Mouse (Mus musculus) stomach, embryonic 16.5 days (tissue): Measurements from ENCODE around the gene Gm20716. TPM values are rescaled to one million over a fixed set of nuclear protein-coding genes. Genes with fewer than 3 reads are reported as not detected.
A peak's percentile ranks its signal among the peaks of the same experiment; 100 is the strongest.

Experiments used
- ATAC-seq: fragments of 200-750 bp; cut with Nextera tagmentation; 2 replicates; pipeline ENCODE4 v1.8.0; 2017; ENCODE audit warnings: moderate number of reproducible peaks, moderate TSS enrichment; ENCODE audit not compliant: insufficient read depth, low FRiP score
- H3K27ac ChIP-seq: fragments of 300-500 bp; sonication (generic); 2 replicates; pipeline ENCODE4 v1.5.1; 2014; ENCODE audit warnings: low read length
- H3K27me3 ChIP-seq: fragments of 300-500 bp; sonication (generic); 2 replicates; pipeline ENCODE4 v1.6.1; 2014; ENCODE audit warnings: low read length, control low read depth, mixed read lengths; ENCODE audit not compliant: control insufficient read depth, insufficient read depth
- H3K36me3 ChIP-seq: fragments of 300-500 bp; sonication (generic); 2 replicates; pipeline ENCODE4 v1.6.1; 2014; ENCODE audit warnings: low read length; ENCODE audit not compliant: control insufficient read depth, insufficient read depth
- H3K4me1 ChIP-seq: fragments of 300-500 bp; sonication (generic); 2 replicates; pipeline ENCODE4 v1.6.1; 2014; ENCODE audit warnings: low read length, control low read depth, mixed read lengths; ENCODE audit not compliant: control insufficient read depth, insufficient read depth
- H3K4me2 ChIP-seq: fragments of 300-500 bp; sonication (generic); 2 replicates; pipeline ENCODE4 v1.6.1; 2014; ENCODE audit warnings: low read depth, low read length, mixed read lengths
- H3K4me3 ChIP-seq: fragments of 300-500 bp; sonication (generic); replicated peaks from 2 replicates; pipeline ENCODE4 v1.5.1; 2014; ENCODE audit warnings: mild to moderate bottlenecking, low read length
- H3K9ac ChIP-seq: fragments of 300-500 bp; sonication (generic); 2 replicates; pipeline ENCODE4 v1.6.1; 2014; ENCODE audit warnings: low read length
- H3K9me3 ChIP-seq: fragments of 300-500 bp; sonication (generic); replicated peaks from 2 replicates; pipeline ENCODE4 v1.6.1; 2016; ENCODE audit warnings: low read length, control low read depth; ENCODE audit not compliant: control insufficient read depth
- WGBS: fragments of 180-500 bp; shearing (Covaris S2); extraction: QIAGEN DNeasy Blood & Tissue Kit; methylation state at CpG from one replicate; pipeline ENCODE4 v1.1.7; 2014; 5-methylcytosine and 5-hydroxymethylcytosine counted together
- polyA plus RNA-seq: library from polyadenylated mRNA; unstranded; fragments of >200 nt; fragmentation: Nextera tagmentation; extraction: Ambion mirVana; gene quantifications from 2 replicates; pipeline ENCODE4 v1.2.1, GENCODE M21; 2015

Gene Gm20716
- polyA plus RNA-seq, 1 experiment from 2014 or later, result 12.6 TPM

DNA sequence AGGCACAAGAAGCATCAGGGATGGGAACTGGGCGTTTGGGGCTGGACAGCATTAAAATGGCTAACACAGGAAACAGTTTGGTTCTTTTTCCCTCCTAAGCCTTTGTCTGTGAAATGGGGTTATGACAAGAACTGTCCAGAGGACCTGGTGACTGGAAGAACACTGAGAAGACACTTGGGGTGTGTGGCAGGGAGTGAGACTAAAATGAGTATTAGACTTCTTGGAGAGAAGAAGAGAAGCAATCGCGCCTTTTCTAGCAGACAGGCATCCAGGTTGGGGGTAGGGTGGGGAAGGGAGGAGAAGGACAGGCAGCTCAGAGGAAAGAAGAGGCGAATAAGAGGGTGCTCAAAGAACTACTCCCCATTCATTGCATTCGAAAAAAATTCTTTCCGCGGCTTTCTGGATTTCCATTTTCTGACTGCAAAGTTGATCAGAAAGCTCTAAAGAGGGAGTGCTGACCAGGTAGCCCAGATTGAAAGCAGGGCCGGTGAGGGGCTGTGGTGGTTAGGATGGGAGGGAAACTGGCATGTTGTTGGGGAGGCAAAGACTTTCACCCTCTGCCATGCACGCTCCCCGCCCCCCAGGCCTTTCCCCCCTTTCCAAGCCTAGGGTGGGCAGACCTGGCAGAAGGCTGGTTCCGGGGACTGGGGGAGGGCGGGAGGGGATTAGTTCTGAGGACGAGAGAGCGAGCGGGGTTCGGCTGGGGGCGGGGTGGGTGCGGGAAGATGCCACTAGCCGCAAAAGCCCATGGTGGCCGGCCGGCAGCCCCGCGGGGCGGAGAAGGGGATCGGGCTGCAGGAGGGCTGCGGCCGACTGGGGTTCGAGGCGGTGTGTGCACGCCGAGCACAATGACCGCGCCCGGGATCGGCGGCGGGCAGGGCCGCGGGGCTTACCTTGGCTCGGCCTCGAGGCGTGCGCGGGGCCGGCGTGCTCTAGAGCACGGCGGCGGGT lies 24.2 kb downstream of the Gm20716 start:
- Histone ChIP-seq H3K9ac (peak overlapping the region; percentile 100), H3K27me3 (no peaks in the 10 kb centered on the region), H3K4me1 (peaks cover 21% of the 10 kb centered on the region), H3K9me3 (0 out of 2 replicates have a peak, but pooled peaks cover 4% of the 10 kb centered on the region), H3K4me3 (peak overlapping the region; percentile 90), H3K4me2 (peak overlapping the region; percentile 89), H3K36me3 (peaks cover 18% of the 10 kb centered on the region; the same call in 1 of the 2 replicates), H3K27ac (peak overlapping the region; percentile 97)
- whole genome bisulfite sequencing, result under 1% methylated on average over 46 of the region's 49 CpGs
- peak; percentile 26; the same call in 1 of the 2 replicates for ATAC-seq

DNA sequence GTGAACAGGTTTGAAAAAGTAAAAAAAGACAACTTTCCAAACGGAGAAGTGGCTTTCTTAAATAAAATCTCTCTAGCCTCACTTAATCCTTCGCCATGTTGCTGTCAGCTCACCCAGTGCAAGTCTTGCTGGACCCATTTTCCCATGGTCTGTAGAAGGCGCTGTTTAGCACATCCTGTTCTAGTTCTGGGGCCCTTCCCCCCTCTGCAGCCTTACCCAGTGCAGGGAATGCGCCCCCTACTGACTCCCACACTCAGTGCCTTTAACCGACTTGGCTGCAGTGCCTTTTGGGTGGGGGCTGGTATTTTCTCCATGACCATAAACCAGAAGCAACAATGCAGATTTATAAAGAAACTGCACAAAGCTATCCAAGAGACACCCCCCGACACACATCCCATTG lies 24.9 kb downstream of the Gm20716 start:
- Histone ChIP-seq H3K36me3 (peaks cover 18% of the 10 kb centered on the region; the same call in 1 of the 2 replicates), H3K4me1 (peaks cover 28% of the 10 kb centered on the region), H3K27ac (peak overlapping the region; percentile 97), H3K4me2 (peak overlapping the region; percentile 89), H3K4me3 (peak overlapping the region; percentile 90), H3K27me3 (no peaks in the 10 kb centered on the region), H3K9ac (peak overlapping the region; percentile 100), H3K9me3 (0 out of 2 replicates have a peak, but pooled peaks cover 4% of the 10 kb centered on the region)
- WGBS, result 5% methylated on average over 6 of the region's 6 CpGs
- peak; percentile 53; the same call in 1 of the 2 replicates for ATAC-seq

DNA sequence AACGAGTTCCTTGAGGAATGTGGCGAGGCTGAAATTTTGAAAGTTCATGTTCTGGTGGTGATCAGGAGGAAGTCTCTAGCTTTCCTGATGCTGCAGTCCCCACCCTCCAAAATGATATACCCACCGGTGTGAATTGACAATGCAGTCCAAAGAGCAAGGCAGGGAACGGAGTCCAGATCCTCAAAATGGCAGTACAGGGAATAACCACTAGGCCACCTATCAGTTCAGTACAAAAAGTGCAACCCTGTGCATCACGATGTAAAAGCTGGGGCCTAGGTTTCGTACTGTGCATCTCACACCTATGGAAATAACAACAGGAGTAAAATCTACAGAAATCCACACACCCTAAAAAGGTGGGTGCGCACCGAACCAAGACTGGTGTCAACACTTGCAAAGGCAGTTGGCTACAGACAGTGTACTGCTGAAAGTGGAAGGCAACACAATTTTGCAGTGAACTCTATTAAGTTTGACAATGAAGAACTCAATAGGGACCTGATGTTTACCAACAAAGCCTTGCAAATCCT lies 25.6 kb downstream of the Gm20716 start:
- H3K36me3 ChIP-seq, result peaks cover 15% of the 10 kb centered on the region; the same call in 1 of the 2 replicates
- H3K4me2 ChIP-seq, result peak overlapping the region; percentile 89
- H3K27me3 ChIP-seq, result no peaks in the 10 kb centered on the region
- H3K4me3 ChIP-seq, result peak overlapping the region; percentile 90
- 0 out of 2 replicates have a peak, but pooled peaks cover 4% of the 10 kb centered on the region for H3K9me3 ChIP-seq
- 73% methylated on average over 8 of the region's 8 CpGs for WGBS
- peak overlapping the region; percentile 100 for H3K9ac ChIP-seq
- ATAC-seq, result no peak
- no peak overlapping the region for H3K27ac ChIP-seq
- peaks cover 33% of the 10 kb centered on the region for H3K4me1 ChIP-seq

DNA sequence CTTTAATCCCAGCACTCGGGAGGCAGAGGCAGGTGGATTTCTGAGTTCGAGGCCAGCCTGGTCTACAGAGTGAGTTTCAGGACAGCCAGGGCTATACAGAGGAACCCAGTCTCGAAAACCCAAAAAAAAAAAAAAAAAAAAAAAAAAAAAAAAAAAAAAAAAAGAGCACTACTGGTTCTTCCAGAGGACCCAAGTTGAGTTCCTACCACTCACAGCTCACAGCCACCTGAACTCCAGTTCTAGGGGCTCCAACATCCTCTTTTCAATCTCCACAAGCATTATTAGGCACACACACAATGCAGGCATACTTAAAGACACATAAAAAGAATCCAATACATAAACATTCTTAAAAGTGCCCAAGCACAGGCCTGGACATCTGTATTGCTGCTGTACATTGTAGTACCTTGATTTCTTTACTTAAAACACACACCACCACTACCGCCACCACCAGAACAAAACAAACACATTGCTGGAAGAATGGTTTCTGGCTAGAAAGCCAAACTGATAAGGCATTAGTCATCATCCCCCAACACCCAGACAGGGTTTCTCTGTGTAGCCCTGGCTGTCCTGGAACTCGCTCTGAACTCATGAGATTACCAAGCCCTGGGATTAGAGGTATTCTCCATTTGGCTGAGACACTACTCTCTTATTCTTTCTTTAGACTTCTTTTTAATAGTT lies 30.0 kb downstream of the Gm20716 start:
- H3K4me2 ChIP-seq, result 0 out of 2 replicates have a peak overlapping the region, but pooled peaks have one; percentile 4
- no peak overlapping the region; the same call in 1 of the 2 replicates for H3K27ac ChIP-seq
- no peak overlapping the region for H3K9ac ChIP-seq
- peaks cover 15% of the 10 kb centered on the region; the same call in 1 of the 2 replicates for H3K36me3 ChIP-seq
- H3K4me1 ChIP-seq, result peaks cover 55% of the 10 kb centered on the region
- ATAC-seq, result no peak
- no peaks in the 10 kb centered on the region for H3K27me3 ChIP-seq
- no peak overlapping the region for H3K4me3 ChIP-seq
- 73% methylated on average over 4 of the region's 5 CpGs for WGBS
- 0 out of 2 replicates have a peak, but pooled peaks cover 4% of the 10 kb centered on the region for H3K9me3 ChIP-seq

DNA sequence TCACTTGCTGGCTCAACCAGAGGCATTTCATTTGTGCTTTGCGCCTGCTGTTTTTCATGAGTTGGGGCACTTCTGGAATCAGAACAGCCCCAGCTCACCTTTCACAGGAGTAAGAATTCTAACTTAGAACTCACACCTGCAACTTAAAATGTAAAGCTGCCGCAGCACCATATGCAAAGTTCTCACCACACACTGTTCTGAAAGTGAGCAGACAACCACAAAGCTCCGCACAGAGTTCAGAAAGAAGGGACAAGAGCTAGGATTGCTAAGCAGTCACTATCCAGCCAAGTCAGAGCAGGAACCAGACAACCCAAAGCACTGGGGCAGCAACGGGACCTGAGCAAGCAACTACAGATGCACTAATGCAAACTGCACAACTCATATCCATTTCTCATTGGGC lies 30.7 kb downstream of the Gm20716 start:
- H3K4me3 ChIP-seq, result no peak overlapping the region
- H3K27me3 ChIP-seq, result no peaks in the 10 kb centered on the region
- H3K4me1 ChIP-seq, result peaks cover 53% of the 10 kb centered on the region
- peaks cover 12% of the 10 kb centered on the region; the same call in 1 of the 2 replicates for H3K36me3 ChIP-seq
- 0 out of 2 replicates have a peak overlapping the region, but pooled peaks have one; percentile 6 for H3K4me2 ChIP-seq
- 0 out of 2 replicates have a peak overlapping the region, but pooled peaks have one; percentile 6 for H3K27ac ChIP-seq
- 0 out of 2 replicates have a peak, but pooled peaks cover 4% of the 10 kb centered on the region for H3K9me3 ChIP-seq
- no peak overlapping the region for H3K9ac ChIP-seq
- 75% methylated on average over 4 of the region's 4 CpGs for WGBS
- ATAC-seq, result no peak

DNA sequence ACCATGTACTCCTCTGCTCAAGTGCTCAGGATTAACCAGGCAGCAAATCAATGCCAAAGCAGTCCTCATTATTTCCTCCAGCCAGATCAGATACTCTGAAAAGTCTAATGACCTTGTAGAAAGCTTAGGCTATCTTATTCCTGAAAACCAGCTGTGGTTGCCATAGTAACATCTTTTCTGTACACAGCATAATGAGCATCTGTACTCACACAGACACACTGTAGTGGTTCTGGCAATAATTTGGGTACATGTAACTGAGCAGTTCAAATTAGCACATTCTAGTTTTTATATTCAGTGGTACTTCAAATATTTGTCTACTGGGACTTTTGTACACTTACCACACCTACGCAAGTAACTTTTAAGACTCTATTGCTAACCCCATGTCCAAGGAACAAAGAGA lies 31.7 kb downstream of the Gm20716 start:
- Histone ChIP-seq H3K4me2 (no peak overlapping the region), H3K4me1 (peaks cover 57% of the 10 kb centered on the region), H3K27me3 (no peaks in the 10 kb centered on the region), H3K36me3 (0 out of 2 replicates have a peak, but pooled peaks cover 2% of the 10 kb centered on the region), H3K4me3 (no peak overlapping the region), H3K9me3 (0 out of 2 replicates have a peak, but pooled peaks cover 2% of the 10 kb centered on the region), H3K9ac (no peak overlapping the region), H3K27ac (peak overlapping the region; percentile 38)
- 72% methylated on average over 1 of the region's 1 CpGs for WGBS
- ATAC-seq, result no peak

DNA sequence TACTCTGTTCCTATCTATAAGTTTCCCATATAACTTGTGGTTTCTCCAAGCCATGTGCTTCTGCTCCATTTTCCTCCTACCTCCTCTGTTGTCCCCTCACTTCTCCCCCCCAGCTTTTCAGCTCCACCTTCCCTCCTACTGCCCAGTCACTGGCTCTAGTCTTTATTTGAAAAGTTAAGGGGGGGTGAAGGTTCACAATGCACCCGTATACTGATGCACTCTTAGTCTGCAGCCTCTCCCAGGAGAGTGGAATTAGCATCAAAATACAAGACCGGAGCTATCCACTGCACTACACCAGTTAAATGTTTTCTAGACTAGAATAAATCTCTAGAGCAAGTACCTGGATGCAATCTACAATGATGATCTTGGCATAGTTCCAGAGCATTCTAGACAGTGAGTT lies 34.4 kb downstream of the Gm20716 start:
- H3K4me2 ChIP-seq, result no peak overlapping the region
- WGBS, result 52% methylated on average over 2 of the region's 2 CpGs
- peaks cover 58% of the 10 kb centered on the region for H3K4me1 ChIP-seq
- H3K27ac ChIP-seq, result no peak overlapping the region
- no peak overlapping the region for H3K9ac ChIP-seq
- H3K27me3 ChIP-seq, result no peaks in the 10 kb centered on the region
- peaks cover 3% of the 10 kb centered on the region; the same call in 1 of the 2 replicates for H3K36me3 ChIP-seq
- H3K4me3 ChIP-seq, result no peak overlapping the region
- no peaks in the 10 kb centered on the region for H3K9me3 ChIP-seq
- ATAC-seq, result no peak

DNA sequence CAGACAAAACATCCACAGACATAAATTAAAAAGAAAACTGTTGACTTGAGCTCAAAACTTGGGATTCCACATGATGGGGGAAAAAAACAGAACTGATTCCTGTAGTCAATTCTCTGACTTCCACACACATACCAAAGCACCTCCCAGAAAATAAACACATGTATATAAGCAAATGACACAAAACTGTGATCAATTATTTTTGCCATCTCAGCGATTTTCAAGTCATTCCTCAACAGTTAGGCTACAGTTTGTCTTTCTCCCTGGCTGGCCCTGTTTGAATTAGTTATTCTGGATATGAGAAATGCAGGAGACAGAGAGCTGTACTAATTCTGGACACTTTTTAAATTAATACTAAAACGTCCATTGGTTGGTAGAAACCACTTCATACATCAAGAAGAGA lies 36.5 kb downstream of the Gm20716 start:
- no peak overlapping the region for H3K27ac ChIP-seq
- peaks cover 3% of the 10 kb centered on the region; the same call in 1 of the 2 replicates for H3K36me3 ChIP-seq
- ATAC-seq, result no peak
- H3K27me3 ChIP-seq, result no peaks in the 10 kb centered on the region
- H3K9ac ChIP-seq, result no peak overlapping the region
- no peaks in the 10 kb centered on the region for H3K9me3 ChIP-seq
- peaks cover 47% of the 10 kb centered on the region for H3K4me1 ChIP-seq
- H3K4me3 ChIP-seq, result no peak overlapping the region
- WGBS, result 48% methylated on average over 2 of the region's 2 CpGs
- H3K4me2 ChIP-seq, result no peak overlapping the region
